Mouse (Mus musculus) spleen, adult 2 months (tissue): ENCODE results near the gene Tenm4.

Experiments used
- CTCF ChIP-seq: fragments of 200-500 bp; IDR thresholded peaks from 2 replicates; pipeline ENCODE4 v1.5.1; 2011; ENCODE audit warnings: mild to moderate bottlenecking, inconsistent platforms; ENCODE audit not compliant: insufficient read depth, insufficient read length, insufficient replicate concordance; ENCODE audit errors: extremely low read depth
- POLR2A ChIP-seq: fragments of 200-500 bp; IDR thresholded peaks from 2 replicates; pipeline ENCODE4 v1.6.1; 2011; ENCODE audit warnings: low read depth, low read length, inconsistent platforms

- TF ChIP-seq CTCF (no peak), POLR2A (no peak)
These were observed 738.8 kb downstream of the Tenm4 start for GRCm38 (mm10) chr7:96909856-96910255.
